Mouse (Mus musculus) retina, adult 2 months (tissue): Measurements from ENCODE around the gene Sdc1.

Experiments used
- DNase-seq: peaks from one replicate; pipeline ENCODE4 v3.0.0-alpha.2; 2012; ENCODE audit warnings: low read depth, low spot score

Sdc1 gene

GRCm38 (mm10) chr12:8781681-8782378 is 10.7 kb downstream of the Sdc1 start:
- no peak for DNase-seq

DNA sequence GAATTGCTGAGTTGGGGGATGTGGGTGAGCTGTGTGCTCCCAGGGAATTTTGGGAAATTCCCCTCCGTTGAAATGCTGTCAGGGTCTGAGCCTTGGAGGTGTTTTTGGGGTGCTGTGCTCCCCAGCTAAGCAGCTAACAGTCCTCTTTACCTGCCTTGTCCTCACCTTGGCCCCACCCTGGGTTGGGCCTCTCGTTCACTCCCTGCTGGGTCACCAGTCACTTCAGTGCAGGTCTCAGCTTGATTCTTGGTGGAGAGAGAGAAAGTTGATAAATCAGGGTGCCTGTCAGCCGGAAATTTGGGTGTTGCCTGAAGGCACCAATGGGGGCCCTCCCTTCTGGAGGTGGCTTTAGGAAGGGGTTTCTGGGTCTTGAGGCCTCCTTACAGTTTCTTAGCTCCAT is 11.4 kb downstream of the Sdc1 start:
- DNase-seq, result no peak

DNA sequence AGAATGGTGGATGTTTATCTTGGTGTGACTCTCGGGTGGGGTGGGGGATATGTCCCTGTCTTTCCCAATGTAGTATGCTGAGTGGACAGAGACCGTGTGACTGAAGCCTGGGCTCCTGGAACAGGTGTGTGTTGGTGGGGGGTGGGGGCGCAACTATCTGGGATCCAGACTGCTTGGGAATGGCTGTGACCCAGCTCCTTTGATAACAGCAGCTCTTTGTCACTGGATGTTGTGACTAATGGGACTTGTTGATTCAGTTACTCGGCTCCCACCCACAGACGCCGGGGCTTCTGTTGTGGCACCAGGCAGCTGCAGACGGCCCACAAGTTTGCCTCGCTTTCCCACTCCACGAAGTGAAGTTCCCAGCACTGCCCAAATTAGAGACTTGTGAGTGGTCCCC is 13.1 kb downstream of the Sdc1 start:
- no peak for DNase-seq

DNA sequence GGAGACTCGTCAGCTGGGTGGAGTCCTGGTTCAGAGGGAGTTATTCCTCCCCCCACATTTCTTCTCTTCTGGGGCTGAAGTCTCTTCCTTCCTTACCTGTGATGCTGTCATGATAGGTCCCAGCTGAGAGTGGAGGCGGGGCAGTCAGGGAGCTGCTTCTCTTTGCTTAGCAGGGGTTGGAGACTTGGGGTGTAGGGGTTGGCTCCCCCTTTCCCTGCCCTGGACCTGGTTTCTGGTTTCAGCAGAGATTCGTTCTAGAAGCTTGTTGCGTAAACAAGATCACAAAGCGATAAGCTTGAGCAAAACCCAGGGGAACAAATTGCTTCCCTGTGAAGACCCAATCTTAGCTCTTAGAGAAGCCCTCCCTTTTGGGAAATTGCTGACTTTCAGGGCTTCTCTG is 15.4 kb downstream of the Sdc1 start:
- DNase-seq, result no peak

GRCm38 (mm10) chr12:8786984-8787730 is 16.0 kb downstream of the Sdc1 start:
- no peak for DNase-seq

DNA sequence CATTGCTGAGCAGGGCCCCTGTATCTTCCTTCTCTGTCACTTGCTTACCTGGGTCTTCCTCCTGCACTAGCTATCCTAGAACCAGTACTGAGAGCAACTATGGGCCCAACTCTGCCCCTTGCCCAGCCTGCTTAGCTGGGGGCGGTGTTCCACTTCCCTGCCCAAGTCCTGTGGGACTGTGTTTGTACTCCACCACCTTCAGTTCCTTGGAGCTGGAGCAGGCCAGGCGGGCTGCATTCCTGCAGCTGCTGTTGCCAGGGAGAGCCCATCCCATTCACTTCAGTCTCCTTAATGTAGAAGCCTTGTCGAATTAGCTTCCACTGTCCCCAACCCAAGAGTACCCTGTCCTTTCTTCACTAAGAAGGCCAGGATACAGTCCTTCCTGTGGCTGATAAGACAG is 17.3 kb downstream of the Sdc1 start:
- DNase-seq, result no peak

DNA sequence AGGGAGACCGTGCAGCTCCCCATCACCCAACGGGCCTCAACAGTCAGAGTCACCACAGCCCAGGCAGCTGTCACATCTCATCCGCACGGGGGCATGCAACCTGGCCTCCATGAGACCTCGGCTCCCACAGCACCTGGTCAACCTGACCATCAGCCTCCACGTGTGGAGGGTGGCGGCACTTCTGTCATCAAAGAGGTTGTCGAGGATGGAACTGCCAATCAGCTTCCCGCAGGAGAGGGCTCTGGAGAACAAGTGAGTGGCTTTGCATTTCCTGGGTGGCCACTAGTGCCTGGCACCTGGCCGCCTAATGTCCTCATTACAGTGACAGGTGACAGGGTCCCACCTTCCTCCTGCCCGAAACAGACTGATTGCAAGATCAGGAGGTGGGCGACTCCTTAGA is 19.5 kb downstream of the Sdc1 start:
- no peak for DNase-seq

DNA sequence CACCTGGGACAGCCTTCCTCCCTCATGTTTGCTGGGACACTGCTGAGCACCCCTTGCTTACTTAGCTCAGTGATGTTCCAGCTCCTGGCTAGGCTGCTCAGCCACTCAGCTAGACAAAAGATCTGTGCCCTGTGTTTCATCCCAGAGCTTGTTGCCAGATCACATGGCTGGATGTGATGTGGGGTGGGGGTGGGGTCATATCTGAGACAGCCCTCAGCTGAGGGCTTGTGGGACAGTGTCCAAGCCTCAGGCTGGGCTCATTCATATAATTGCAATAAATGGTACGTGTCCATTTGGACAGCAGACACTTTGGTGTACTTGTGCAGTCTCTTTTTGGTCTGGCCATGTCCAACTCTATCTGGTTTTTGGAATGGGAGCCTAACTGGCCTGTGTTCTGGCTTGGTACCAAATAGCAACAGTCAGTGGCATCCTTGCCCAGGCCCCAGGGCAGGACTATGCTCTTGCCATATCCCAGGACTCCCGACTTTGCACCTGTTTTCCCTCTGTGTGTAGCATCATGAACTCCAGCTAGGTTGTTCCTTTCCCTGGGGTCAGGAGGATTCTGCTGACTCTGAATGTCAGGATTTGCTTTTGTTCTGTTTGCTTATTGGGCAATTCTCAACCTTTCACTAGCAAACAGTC is 22.4 kb downstream of the Sdc1 start:
- DNase-seq, result no peak

DNA sequence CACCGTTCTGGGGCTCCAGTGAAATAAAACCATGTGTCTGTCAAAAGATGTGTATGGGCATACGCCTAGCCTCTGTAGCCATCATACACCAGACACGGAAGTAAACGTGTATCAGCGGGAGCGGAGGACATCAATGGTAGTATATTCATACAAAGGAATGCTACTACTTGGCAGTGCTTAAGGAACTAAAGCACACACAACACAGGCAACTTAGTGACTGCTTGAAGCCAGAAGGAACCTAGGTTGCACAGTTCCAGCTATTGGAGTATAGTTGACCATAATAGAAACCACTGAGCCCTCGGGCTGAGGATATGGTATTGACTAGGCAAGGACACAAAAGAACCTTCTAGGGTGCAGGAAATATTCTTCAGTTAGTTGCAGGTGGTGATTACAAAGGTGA is 26.8 kb downstream of the Sdc1 start:
- no peak for DNase-seq

GRCm38 (mm10) chr12:8798486-8799020 is 27.4 kb downstream of the Sdc1 start:
- DNase-seq, result no peak

DNA sequence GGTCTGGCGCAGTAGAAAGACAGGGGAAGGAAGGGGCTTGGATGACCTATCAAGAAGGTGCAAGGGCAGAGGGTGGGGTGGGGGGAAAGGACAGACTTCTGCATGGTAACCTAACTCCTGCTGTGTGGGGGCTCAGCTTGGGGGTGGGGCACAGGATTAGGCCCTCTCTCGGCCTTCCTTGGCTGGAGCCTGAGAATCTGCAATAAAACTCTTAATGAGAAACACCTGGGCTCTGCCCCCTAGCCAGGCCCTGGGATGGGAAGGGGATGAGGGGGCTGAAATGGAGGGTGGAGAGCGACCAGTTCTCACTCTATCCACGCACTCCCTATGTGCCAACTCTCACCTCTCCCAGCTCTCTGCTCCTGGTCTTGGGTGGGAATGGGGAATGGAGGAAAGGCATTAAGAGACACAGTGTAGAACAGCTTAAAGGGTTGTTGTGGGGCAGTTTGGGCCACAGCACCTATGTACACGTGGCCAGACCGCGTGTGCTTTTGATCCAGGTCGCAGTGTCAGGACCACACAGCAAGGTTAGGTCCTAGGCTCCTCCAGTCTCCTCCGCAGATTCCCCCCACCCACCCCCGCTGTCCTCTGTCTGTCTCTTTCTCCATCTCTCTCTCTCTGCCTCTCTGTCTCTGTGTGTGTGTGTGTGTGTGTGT is 32.4 kb downstream of the Sdc1 start:
- DNase-seq, result no peak

GRCm38 (mm10) chr12:8804077-8804456 is 32.9 kb downstream of the Sdc1 start:
- no peak for DNase-seq

GRCm38 (mm10) chr12:8804934-8805722 is 34.0 kb downstream of the Sdc1 start:
- DNase-seq, result no peak

DNA sequence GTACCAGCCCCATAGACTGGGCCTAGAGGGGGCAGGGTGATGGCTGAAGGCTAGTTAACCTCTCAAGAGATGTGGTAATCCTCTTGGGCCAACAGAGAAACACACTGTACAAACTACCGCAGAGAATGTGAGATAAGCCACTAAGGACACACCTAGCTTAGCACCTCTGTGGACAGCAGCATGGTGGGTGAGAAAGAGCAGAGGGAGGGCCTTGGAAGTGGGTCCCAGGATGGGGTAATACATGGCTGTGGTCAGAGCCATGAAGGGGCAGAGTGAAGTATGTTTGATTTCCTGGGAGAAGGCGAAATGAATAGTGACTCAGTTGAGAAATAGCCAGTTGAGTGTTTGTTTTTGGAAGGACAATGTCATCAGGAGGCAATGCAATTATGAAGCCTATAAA is 38.0 kb downstream of the Sdc1 start:
- DNase-seq, result no peak

- no peak for DNase-seq
These were observed 38.5 kb downstream of the Sdc1 start for GRCm38 (mm10) chr12:8809626-8810025.

GRCm38 (mm10) chr12:8810966-8811365 is 39.8 kb downstream of the Sdc1 start:
- DNase-seq, result no peak

DNA sequence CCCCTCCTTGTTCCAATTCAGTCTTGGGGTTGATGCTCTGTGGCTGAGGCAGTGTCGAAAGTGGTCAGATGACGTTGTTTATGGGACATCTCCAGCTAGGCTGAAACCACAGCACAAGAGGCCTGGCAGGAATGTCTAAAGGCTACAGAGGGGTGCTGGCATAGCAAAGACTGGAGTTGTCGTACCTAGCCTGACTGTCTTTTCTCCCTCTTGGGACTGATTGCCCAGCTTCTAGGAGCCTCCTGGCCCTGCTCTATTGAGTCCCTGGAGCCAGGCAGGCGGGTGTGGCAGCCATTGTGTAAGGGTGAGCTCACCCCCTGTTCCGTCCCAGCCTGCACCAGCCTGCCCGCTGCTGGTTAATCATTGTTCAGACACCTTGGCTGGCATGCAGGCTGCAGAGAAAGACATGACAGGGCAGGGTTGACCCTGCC is 40.3 kb downstream of the Sdc1 start:
- no peak for DNase-seq

DNA sequence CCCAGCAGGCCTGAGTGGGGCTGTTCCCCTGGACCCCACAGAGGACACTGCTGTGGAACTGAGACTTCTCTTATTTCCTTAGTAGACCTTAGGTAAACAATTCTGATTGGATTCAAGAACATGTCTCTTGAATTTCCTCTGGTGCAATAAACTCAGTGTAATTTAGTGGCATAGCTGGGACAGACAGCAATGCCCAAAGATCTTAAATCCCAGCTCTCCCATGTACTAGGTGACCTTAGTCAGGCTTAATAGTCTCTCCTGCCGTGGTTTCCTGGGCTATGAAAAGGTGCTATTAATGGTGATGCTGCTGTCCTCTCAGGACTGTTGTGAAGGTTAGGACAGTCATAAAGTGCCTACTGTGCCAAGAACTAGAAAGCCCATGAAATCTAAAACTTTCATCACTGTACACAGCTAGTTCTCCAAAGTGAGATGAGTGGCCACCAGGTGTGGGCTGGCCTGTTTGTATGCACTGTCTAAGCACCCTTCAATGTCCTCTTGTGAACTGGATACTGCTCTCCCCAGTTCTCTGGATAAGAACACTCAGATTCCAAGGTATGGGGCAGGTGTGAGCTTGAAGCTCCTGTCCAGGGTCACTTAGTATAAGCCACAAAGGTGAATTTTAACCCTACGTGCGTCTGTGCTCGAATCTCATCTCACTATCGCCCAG is 40.9 kb downstream of the Sdc1 start:
- no peak for DNase-seq

DNA sequence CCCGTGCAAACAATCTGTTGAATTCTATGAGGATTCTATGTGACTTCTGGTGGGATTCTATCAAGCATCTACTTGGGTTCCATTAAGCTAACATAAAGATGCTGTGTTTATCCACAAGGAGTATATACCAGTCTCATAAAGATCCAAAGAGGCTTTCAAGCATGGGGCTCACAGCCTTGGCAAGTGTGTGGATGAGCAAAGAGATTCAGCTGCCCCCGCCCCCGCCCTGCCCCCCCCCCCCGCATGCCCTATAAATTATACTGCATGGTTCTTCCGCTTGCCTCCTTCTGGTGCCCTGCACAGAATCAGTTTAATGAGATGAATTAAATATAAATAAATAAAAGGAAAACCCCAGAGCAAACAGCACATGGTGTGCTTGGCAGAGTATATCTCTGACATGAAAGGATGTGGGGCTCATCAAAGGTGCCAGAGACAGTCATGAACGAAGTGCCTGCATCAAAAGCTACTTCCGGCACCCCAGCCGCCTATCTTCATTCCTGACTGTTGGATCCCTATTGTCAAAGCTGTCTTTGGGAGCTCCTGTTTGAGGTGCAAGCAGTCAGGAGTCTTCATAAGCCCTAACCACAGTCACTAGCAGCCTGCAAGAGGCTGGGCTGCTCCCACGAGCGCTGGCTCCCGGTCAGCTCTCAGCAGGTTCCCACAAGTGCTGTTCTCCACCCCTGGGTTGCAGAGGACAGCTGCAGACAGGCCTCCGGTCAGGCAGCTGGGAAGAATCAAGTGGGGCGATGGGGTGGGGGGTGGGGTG is 46.5 kb downstream of the Sdc1 start:
- no peak for DNase-seq

DNA sequence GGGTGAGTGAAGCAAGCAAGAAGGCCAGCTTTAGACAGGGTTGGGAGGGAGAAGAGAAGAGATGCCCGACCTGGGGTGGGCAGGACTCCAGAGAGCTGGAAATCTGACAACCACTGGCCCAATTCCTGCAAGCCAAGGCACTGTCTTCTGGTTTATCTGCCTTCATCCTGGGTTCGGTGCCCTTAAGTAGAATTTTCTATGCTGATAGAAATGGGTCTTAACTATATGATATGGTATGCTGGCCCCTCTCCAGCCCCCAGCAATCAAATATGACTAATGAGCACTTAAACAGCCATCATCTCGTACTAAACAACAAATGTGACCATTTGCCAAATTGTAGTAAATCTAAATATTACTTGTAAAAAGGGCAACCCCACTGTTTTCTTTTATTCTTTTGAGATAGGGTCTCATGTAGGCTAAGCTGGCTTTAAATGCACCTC is 47.1 kb downstream of the Sdc1 start:
- no peak for DNase-seq
